Mouse (Mus musculus): ENCODE data around the gene Snx33. TPM values are rescaled to one million over a fixed set of nuclear protein-coding genes. Genes with fewer than 3 reads are reported as not detected.
A peak's percentile ranks its signal among the peaks of the same experiment; 100 is the strongest.

Snx33 gene
- polyA plus RNA-seq (2014; fragmentation: Nextera tagmentation; extraction: Ambion mirVana), result 3.3 and 3.8 TPM in 2 replicates

DNA sequence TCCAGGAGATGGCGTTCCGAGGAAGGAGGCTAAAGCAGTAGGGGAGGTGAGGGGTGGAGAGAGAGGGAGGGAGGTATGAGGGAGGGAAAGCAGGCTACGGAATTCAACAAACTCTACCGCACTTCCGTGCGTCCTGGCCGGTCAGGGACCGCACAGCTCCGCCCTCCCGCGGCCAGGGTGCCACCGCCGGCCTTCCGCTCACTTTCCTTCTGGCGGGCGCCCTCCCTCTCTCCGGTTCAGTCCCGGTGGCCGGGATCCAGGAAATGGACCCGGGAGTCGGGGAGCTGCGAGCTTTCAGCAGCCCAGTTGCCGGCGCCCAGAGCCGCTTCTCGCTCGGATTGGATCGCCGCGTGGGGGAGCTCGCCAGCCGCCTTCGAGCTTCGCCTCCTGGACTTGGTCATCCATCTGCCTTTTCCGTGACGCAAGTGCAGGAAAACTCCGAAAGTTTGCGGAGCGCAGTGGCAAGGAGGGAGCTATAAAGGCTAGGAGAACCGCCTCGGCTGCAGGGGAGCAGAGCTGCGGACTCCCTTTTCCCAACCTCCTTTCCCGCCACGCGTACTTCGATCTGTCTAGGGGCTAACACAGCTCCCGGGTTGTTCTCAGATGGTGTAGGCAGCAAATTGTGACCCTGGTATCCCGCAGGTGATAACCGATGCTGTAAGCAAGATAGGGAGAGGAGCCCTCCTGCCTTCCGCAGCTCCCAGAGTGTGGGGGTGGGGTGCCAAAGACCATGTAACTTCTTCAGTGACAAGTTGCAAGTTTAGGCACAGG, at the start of gene Snx33:
Gene Snx33, minus strand, starts transcription at position 331 of the 771 bp plus-strand sequence.
- Histone ChIP-seq H3K9ac (ENCODE audit: low read depth, low read length) (peak within 1 kb of the TSS; percentile 68), H3K4me2 (replicated peaks; ENCODE audit: low read depth, low read length) (peak within 1 kb of the TSS; percentile 81), H3K36me3 (ENCODE audit: control insufficient read depth, insufficient read depth, low read length) (no peaks in the 10 kb centered on the region), H3K27ac (ENCODE audit: low read depth, low read length) (peak within 1 kb of the TSS; percentile 72), H3K9me3 (ENCODE audit: control insufficient read depth, low read length) (no peaks in the 10 kb centered on the region), H3K4me1 (replicated peaks; ENCODE audit: control insufficient read depth, insufficient read depth, low read length) (0 out of 2 replicates have a peak, but pooled peaks cover 7% of the 10 kb centered on the region), H3K4me3 (ENCODE audit: low read depth, low read length) (peak within 1 kb of the TSS; percentile 51), H3K27me3 (ENCODE audit: control insufficient read depth, insufficient read depth, low read length) (no peaks in the 10 kb centered on the region)
- DNase-seq (ENCODE audit: low spot score) (peak; percentile 90), ATAC-seq (ENCODE audit: low FRiP score) (peak; percentile 85)
- under 1% methylated on average over 50 of the region's 50 CpGs for WGBS

GRCm38 (mm10) chr9:56975199-56975598, 47.0 kb upstream of the Snx33 start:
- Histone ChIP-seq H3K4me2 (replicated peaks; ENCODE audit: low read depth, low read length) (no peak overlapping the region), H3K4me3 (ENCODE audit: low read depth, low read length) (no peak overlapping the region), H3K36me3 (ENCODE audit: control insufficient read depth, insufficient read depth, low read length) (no peaks in the 10 kb centered on the region), H3K27me3 (ENCODE audit: control insufficient read depth, insufficient read depth, low read length) (no peaks in the 10 kb centered on the region), H3K9ac (ENCODE audit: low read depth, low read length) (no peak overlapping the region), H3K4me1 (replicated peaks; ENCODE audit: control insufficient read depth, insufficient read depth, low read length) (no peaks in the 10 kb centered on the region), H3K27ac (ENCODE audit: low read depth, low read length) (no peak overlapping the region), H3K9me3 (ENCODE audit: control insufficient read depth, low read length) (no peaks in the 10 kb centered on the region)
- DNase-seq (ENCODE audit: low spot score) (no peak), ATAC-seq (ENCODE audit: low FRiP score) (no peak)
- 83% methylated on average over 3 of the region's 3 CpGs for WGBS

DNA sequence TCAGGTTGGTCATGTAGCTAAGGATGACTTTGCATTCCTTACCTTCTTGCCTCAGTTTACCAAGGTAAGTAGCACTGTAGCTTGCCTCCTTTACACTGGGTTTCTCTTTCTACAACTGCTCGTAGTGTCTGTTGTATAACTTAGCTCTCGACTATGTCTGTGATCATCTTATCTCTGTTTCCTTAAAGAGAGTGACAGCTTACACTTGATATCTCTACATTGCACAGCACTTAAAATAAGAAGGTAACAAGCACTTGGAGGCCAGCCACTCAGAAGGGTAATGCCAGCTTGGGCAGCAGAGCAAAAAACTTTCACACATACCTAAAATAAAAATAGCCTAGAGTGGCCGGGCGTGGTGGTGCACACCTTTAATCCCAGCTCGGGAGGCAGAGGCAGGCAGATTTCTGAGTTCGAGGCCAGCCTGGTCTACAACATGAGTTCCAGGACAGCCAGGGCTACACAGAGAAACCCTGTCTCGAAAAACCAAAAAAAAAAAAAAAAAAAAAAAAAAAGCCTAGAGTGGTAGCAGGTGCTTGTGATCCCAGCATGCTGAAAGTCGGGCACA, 45.9 kb upstream of the Snx33 start:
- no peaks in the 10 kb centered on the region for H3K27me3 ChIP-seq (ENCODE audit: control insufficient read depth, insufficient read depth, low read length)
- no peak overlapping the region for H3K4me3 ChIP-seq (ENCODE audit: low read depth, low read length)
- no peaks in the 10 kb centered on the region for H3K4me1 ChIP-seq (replicated peaks; ENCODE audit: control insufficient read depth, insufficient read depth, low read length)
- H3K4me2 ChIP-seq (replicated peaks; ENCODE audit: low read depth, low read length), result no peak overlapping the region
- H3K9me3 ChIP-seq (ENCODE audit: control insufficient read depth, low read length), result no peaks in the 10 kb centered on the region
- DNase-seq (ENCODE audit: low spot score) (no peak), ATAC-seq (ENCODE audit: low FRiP score) (no peak)
- no peak overlapping the region for H3K27ac ChIP-seq (ENCODE audit: low read depth, low read length)
- H3K36me3 ChIP-seq (ENCODE audit: control insufficient read depth, insufficient read depth, low read length), result no peaks in the 10 kb centered on the region
- no peak overlapping the region for H3K9ac ChIP-seq (ENCODE audit: low read depth, low read length)
- 93% methylated on average over 7 of the region's 8 CpGs for WGBS

- Histone ChIP-seq H3K4me1 (replicated peaks; ENCODE audit: control insufficient read depth, insufficient read depth, low read length) (no peaks in the 10 kb centered on the region), H3K4me2 (replicated peaks; ENCODE audit: low read depth, low read length) (no peak overlapping the region), H3K9me3 (ENCODE audit: control insufficient read depth, low read length) (no peaks in the 10 kb centered on the region), H3K27ac (ENCODE audit: low read depth, low read length) (no peak overlapping the region), H3K9ac (ENCODE audit: low read depth, low read length) (no peak overlapping the region), H3K4me3 (ENCODE audit: low read depth, low read length) (no peak overlapping the region), H3K27me3 (ENCODE audit: control insufficient read depth, insufficient read depth, low read length) (no peaks in the 10 kb centered on the region), H3K36me3 (ENCODE audit: control insufficient read depth, insufficient read depth, low read length) (no peaks in the 10 kb centered on the region)
- 79% methylated on average over 2 of the region's 2 CpGs for WGBS
- ATAC-seq (ENCODE audit: low FRiP score) (no peak), DNase-seq (ENCODE audit: low spot score) (no peak)
Observed at GRCm38 (mm10) chr9:56970158-56970557, 42.0 kb upstream of the Snx33 start.

DNA sequence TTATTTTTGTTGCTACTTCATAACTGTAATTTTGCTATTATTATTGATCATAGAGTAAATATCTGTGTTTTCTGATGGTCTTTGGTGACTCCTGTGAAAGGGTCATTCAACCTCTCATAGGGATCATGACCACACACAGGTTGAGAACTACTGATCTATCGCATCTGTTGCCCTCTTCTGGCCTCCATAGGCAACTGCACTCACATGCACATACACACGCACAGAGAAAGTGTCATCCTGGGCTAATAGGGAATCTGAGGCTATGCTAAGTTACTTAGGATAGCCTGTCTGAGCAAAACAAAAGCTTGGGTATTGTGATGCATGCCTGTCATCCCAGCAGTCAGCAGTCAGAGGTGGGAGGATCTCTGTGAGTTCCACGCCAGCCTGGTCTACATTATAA, 33.4 kb upstream of the Snx33 start:
- H3K4me2 ChIP-seq (replicated peaks; ENCODE audit: low read depth, low read length), result no peak overlapping the region
- 90% methylated on average over 3 of the region's 3 CpGs for WGBS
- H3K4me3 ChIP-seq (ENCODE audit: low read depth, low read length), result no peak overlapping the region
- 0 out of 2 replicates have a peak, but pooled peaks cover 5% of the 10 kb centered on the region for H3K36me3 ChIP-seq (ENCODE audit: control insufficient read depth, insufficient read depth, low read length)
- H3K9ac ChIP-seq (ENCODE audit: low read depth, low read length), result no peak overlapping the region
- no peak for ATAC-seq (ENCODE audit: low FRiP score)
- no peaks in the 10 kb centered on the region for H3K27me3 ChIP-seq (ENCODE audit: control insufficient read depth, insufficient read depth, low read length)
- no peaks in the 10 kb centered on the region for H3K9me3 ChIP-seq (ENCODE audit: control insufficient read depth, low read length)
- DNase-seq (ENCODE audit: low spot score), result no peak
- H3K27ac ChIP-seq (ENCODE audit: low read depth, low read length), result no peak overlapping the region
- H3K4me1 ChIP-seq (replicated peaks; ENCODE audit: control insufficient read depth, insufficient read depth, low read length), result no peaks in the 10 kb centered on the region

DNA sequence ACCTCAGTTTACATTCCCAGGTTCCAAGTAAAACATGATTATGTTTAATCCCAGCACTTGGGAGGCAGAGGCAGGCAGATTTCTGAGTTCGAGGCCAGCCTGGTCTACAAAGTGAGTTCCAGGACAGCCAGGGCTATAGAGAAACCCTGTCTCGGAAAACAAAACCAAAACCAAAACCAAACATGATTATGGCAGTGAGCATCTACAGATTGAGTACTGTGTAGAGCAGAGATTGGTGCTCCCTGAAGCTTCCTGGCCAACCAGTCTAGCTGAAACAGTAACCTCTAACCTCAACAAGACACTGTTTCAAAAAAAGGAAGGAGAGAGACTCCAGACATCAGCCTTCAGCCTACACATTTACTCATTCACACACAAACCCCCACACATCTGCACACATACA, 30.5 kb upstream of the Snx33 start:
- Histone ChIP-seq H3K36me3 (ENCODE audit: control insufficient read depth, insufficient read depth, low read length) (0 out of 2 replicates have a peak, but pooled peaks cover 5% of the 10 kb centered on the region), H3K27me3 (ENCODE audit: control insufficient read depth, insufficient read depth, low read length) (no peaks in the 10 kb centered on the region), H3K9ac (ENCODE audit: low read depth, low read length) (no peak overlapping the region), H3K4me3 (ENCODE audit: low read depth, low read length) (no peak overlapping the region), H3K27ac (ENCODE audit: low read depth, low read length) (no peak overlapping the region), H3K4me2 (replicated peaks; ENCODE audit: low read depth, low read length) (no peak overlapping the region), H3K9me3 (ENCODE audit: control insufficient read depth, low read length) (no peaks in the 10 kb centered on the region), H3K4me1 (replicated peaks; ENCODE audit: control insufficient read depth, insufficient read depth, low read length) (no peaks in the 10 kb centered on the region)
- no peak for DNase-seq (ENCODE audit: low spot score)
- no peak for ATAC-seq (ENCODE audit: low FRiP score)
- 86% methylated on average over 2 of the region's 2 CpGs for WGBS

DNA sequence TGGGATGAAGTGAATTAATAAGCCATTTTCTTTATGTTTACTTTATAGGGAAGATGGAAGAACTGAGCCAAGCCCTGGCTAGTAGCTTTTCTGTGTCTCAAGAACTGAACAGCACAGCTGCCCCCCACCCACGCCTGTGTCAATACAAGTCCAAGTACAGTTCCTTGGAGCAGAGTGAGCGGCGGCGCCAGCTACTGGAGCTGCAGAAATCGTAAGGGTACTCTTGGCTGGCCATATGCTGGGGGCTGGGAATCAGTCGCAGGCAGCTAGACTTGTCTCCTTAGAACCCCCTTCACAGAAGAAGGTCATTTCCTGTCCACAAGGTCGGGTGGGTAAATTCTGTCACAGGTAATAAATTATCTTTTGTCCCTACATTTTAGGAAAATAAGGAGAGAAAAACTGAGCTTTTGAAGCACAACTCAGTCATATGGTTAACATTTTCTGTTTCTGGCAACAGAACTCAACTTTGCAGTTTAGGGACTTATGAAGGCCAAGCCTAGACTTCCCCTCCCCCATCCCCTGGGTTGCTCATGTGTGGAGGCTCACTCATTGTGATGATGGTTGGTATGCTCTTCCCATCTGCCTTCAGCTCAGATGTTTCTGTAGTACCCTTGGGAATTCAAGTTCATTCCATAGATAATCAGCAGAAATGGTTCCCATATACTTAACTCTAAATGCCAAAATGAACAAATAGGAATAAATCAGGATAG, 28.9 kb upstream of the Snx33 start:
- H3K4me3 ChIP-seq (ENCODE audit: low read depth, low read length), result no peak overlapping the region
- H3K4me1 ChIP-seq (replicated peaks; ENCODE audit: control insufficient read depth, insufficient read depth, low read length), result no peaks in the 10 kb centered on the region

DNA sequence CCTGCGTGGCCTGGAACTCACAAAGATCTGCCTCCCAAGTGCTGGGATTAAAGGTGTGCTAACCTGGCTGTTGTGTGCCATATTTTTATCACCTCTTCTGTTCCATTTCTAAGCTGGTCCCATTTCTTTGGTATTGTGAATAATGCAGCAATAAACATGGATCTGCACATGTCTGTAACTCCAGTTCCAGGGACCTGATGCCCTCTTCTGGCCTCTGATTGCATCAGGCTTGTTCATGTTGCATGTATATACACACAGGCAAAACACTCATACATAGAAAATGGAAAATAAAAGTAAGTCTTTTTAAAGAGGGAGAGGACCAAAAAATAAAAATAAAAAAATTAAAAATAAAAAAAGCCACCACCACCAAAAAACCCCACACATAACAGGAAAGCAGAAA, 25.4 kb upstream of the Snx33 start:
- Histone ChIP-seq H3K36me3 (ENCODE audit: control insufficient read depth, insufficient read depth, low read length) (no peaks in the 10 kb centered on the region), H3K9me3 (ENCODE audit: control insufficient read depth, low read length) (no peaks in the 10 kb centered on the region), H3K27ac (ENCODE audit: low read depth, low read length) (no peak overlapping the region), H3K27me3 (ENCODE audit: control insufficient read depth, insufficient read depth, low read length) (no peaks in the 10 kb centered on the region), H3K4me1 (replicated peaks; ENCODE audit: control insufficient read depth, insufficient read depth, low read length) (no peaks in the 10 kb centered on the region), H3K4me3 (ENCODE audit: low read depth, low read length) (no peak overlapping the region), H3K9ac (ENCODE audit: low read depth, low read length) (no peak overlapping the region), H3K4me2 (replicated peaks; ENCODE audit: low read depth, low read length) (no peak overlapping the region)
- 90% methylated on average over 1 of the region's 1 CpGs for WGBS
- DNase-seq (ENCODE audit: low spot score), result no peak
- no peak for ATAC-seq (ENCODE audit: low FRiP score)

More for the DNA sequence above, 28.9 kb upstream of the Snx33 start:
- ATAC-seq (ENCODE audit: low FRiP score) (no peak), DNase-seq (ENCODE audit: low spot score) (no peak)
- no peak overlapping the region for H3K9ac ChIP-seq (ENCODE audit: low read depth, low read length)
- 84% methylated on average over 7 of the region's 7 CpGs for WGBS
- no peaks in the 10 kb centered on the region for H3K27me3 ChIP-seq (ENCODE audit: control insufficient read depth, insufficient read depth, low read length)
- no peak overlapping the region for H3K4me2 ChIP-seq (replicated peaks; ENCODE audit: low read depth, low read length)
- H3K9me3 ChIP-seq (ENCODE audit: control insufficient read depth, low read length), result no peaks in the 10 kb centered on the region
- no peaks in the 10 kb centered on the region for H3K36me3 ChIP-seq (ENCODE audit: control insufficient read depth, insufficient read depth, low read length)
- no peak overlapping the region for H3K27ac ChIP-seq (ENCODE audit: low read depth, low read length)

All from hindbrain, embryonic 11.5 days (tissue).